Mouse (Mus musculus) embryonic facial prominence, embryonic 11.5 days (tissue): ENCODE results near the gene Gm20219. TPM values are rescaled to one million over a fixed set of nuclear protein-coding genes. Genes with fewer than 3 reads are reported as not detected.

Source experiments
- ATAC-seq: fragments of 200-750 bp; cut with Nextera tagmentation; replicated peaks from 2 replicates; pipeline ENCODE4 v1.8.0; 2017; ENCODE audit warnings: low read depth; ENCODE audit not compliant: insufficient number of reproducible peaks, low FRiP score, low TSS enrichment
- DNase-seq: peaks from one replicate; pipeline ENCODE4 v3.0.0-alpha.2; 2015; ENCODE audit warnings: low spot score
- H3K27ac ChIP-seq: fragments of 300-500 bp; sonication (generic); replicated peaks from 2 replicates; pipeline ENCODE4 v1.5.1; 2014; ENCODE audit warnings: mild to moderate bottlenecking, low read depth, low read length, control low read depth
- H3K27me3 ChIP-seq: fragments of 300-500 bp; sonication (generic); 2 replicates; pipeline ENCODE4 v1.6.1; 2014; ENCODE audit warnings: mild to moderate bottlenecking, low read length, moderate library complexity, mixed read lengths; ENCODE audit not compliant: control insufficient read depth, insufficient read depth
- H3K36me3 ChIP-seq: fragments of 300-500 bp; sonication (generic); replicated peaks from 2 replicates; pipeline ENCODE4 v1.6.1; 2014; ENCODE audit warnings: low read depth, mild to moderate bottlenecking, low read length, moderate library complexity, mixed read lengths; ENCODE audit not compliant: control insufficient read depth, insufficient read depth
- H3K4me1 ChIP-seq: fragments of 300-500 bp; sonication (generic); 2 replicates; pipeline ENCODE4 v1.6.1; 2014; ENCODE audit warnings: low read length, mixed read lengths; ENCODE audit not compliant: control insufficient read depth, insufficient read depth
- H3K4me2 ChIP-seq: fragments of 300-500 bp; sonication (generic); 2 replicates; pipeline ENCODE4 v1.6.1; 2014; ENCODE audit warnings: low read depth, mild to moderate bottlenecking, control low read depth, low read length, moderate library complexity
- H3K4me3 ChIP-seq: fragments of 300-500 bp; sonication (generic); 2 replicates; pipeline ENCODE4 v1.5.1; 2014; ENCODE audit warnings: low read depth, low read length, control low read depth
- H3K9ac ChIP-seq: fragments of 300-500 bp; sonication (generic); replicated peaks from 2 replicates; pipeline ENCODE4 v1.6.1; 2014; ENCODE audit warnings: mild to moderate bottlenecking, control low read depth, low read length
- H3K9me3 ChIP-seq: fragments of 300-500 bp; sonication (generic); replicated peaks from 2 replicates; pipeline ENCODE4 v1.6.1; 2016; ENCODE audit warnings: mild to moderate bottlenecking, low read length, inconsistent platforms, mixed read lengths; ENCODE audit not compliant: control insufficient read depth
- WGBS: fragments of 180-500 bp; shearing (Covaris S2); extraction: QIAGEN DNeasy Blood & Tissue Kit; methylation state at CpG from one replicate; pipeline ENCODE4 v1.1.7; 2014; 5-methylcytosine and 5-hydroxymethylcytosine counted together
- polyA plus RNA-seq: library from polyadenylated mRNA; unstranded; fragments of >200 nt; fragmentation: Nextera tagmentation; extraction: Ambion mirVana; gene quantifications from 2 replicates; pipeline ENCODE4 v1.2.1, GENCODE M21; 2014

The Gm20219 gene
- polyA plus RNA-seq, 1 experiment from 2014 or later: 0.70 TPM

GRCm38 (mm10) chr17:56551841-56552581, 2.2 kb downstream of the Gm20219 start:
- 68% methylated on average over 6 of the region's 6 CpGs for WGBS
- Histone ChIP-seq H3K27me3 (no peaks in the 10 kb centered on the region), H3K9ac (no peak overlapping the region), H3K4me2 (no peak overlapping the region), H3K36me3 (no peaks in the 10 kb centered on the region), H3K4me3 (no peak overlapping the region), H3K9me3 (no peaks in the 10 kb centered on the region), H3K27ac (no peak overlapping the region), H3K4me1 (no peaks in the 10 kb centered on the region)
- ATAC-seq: 0 out of 2 replicates have a peak, but pooled peaks have one; percentile 7
- no peak for DNase-seq

GRCm38 (mm10) chr17:56550784-56551475, 3.3 kb downstream of the Gm20219 start:
- DNase-seq: no peak
- 76% methylated on average over 12 of the region's 12 CpGs for WGBS
- no peak overlapping the region for H3K27ac ChIP-seq
- no peak overlapping the region for H3K4me2 ChIP-seq
- H3K27me3 ChIP-seq: no peaks in the 10 kb centered on the region
- no peaks in the 10 kb centered on the region for H3K9me3 ChIP-seq
- H3K4me1 ChIP-seq: no peaks in the 10 kb centered on the region
- ATAC-seq: no peak
- H3K36me3 ChIP-seq: no peaks in the 10 kb centered on the region
- no peak overlapping the region for H3K4me3 ChIP-seq
- no peak overlapping the region for H3K9ac ChIP-seq

- WGBS: 36% methylated on average over 4 of the region's 4 CpGs
- no peak for ATAC-seq
Observed at GRCm38 (mm10) chr17:56548605-56549105, 5.5 kb downstream of the Gm20219 start.

GRCm38 (mm10) chr17:56547846-56548604, 6.2 kb downstream of the Gm20219 start:
- WGBS: 69% methylated on average over 9 of the region's 9 CpGs
- DNase-seq (no peak), ATAC-seq (no peak)
- Histone ChIP-seq H3K4me2 (no peak overlapping the region), H3K9me3 (no peaks in the 10 kb centered on the region), H3K36me3 (no peaks in the 10 kb centered on the region), H3K4me1 (no peaks in the 10 kb centered on the region), H3K4me3 (no peak overlapping the region), H3K9ac (no peak overlapping the region), H3K27me3 (no peaks in the 10 kb centered on the region), H3K27ac (no peak overlapping the region)

More at GRCm38 (mm10) chr17:56548605-56549105, 5.5 kb downstream of the Gm20219 start:
- Histone ChIP-seq H3K9me3 (no peaks in the 10 kb centered on the region), H3K36me3 (no peaks in the 10 kb centered on the region), H3K27me3 (no peaks in the 10 kb centered on the region), H3K4me2 (no peak overlapping the region), H3K4me1 (no peaks in the 10 kb centered on the region), H3K9ac (no peak overlapping the region), H3K27ac (no peak overlapping the region), H3K4me3 (no peak overlapping the region)
- DNase-seq: no peak

GRCm38 (mm10) chr17:56547116-56547845, 6.9 kb downstream of the Gm20219 start:
- Histone ChIP-seq H3K9ac (no peak overlapping the region), H3K36me3 (no peaks in the 10 kb centered on the region), H3K4me2 (no peak overlapping the region), H3K4me1 (no peaks in the 10 kb centered on the region), H3K4me3 (no peak overlapping the region), H3K9me3 (no peaks in the 10 kb centered on the region), H3K27me3 (no peaks in the 10 kb centered on the region), H3K27ac (no peak overlapping the region)
- DNase-seq (no peak), ATAC-seq (no peak)
- WGBS: 61% methylated on average over 17 of the region's 17 CpGs

GRCm38 (mm10) chr17:56546576-56546975, 7.6 kb downstream of the Gm20219 start:
- H3K36me3 ChIP-seq: no peaks in the 10 kb centered on the region
- no peak overlapping the region for H3K27ac ChIP-seq
- H3K4me3 ChIP-seq: no peak overlapping the region
- H3K4me2 ChIP-seq: no peak overlapping the region
- no peak overlapping the region for H3K9ac ChIP-seq
- H3K27me3 ChIP-seq: no peaks in the 10 kb centered on the region
- 81% methylated on average over 5 of the region's 5 CpGs for WGBS
- H3K4me1 ChIP-seq: no peaks in the 10 kb centered on the region
- H3K9me3 ChIP-seq: no peaks in the 10 kb centered on the region
- DNase-seq (no peak), ATAC-seq (no peak)

- no peak overlapping the region for H3K9ac ChIP-seq
- no peak overlapping the region for H3K4me3 ChIP-seq
- H3K9me3 ChIP-seq: no peaks in the 10 kb centered on the region
- no peak overlapping the region for H3K4me2 ChIP-seq
- H3K27me3 ChIP-seq: no peaks in the 10 kb centered on the region
- DNase-seq: no peak
- ATAC-seq: no peak
- no peak overlapping the region for H3K27ac ChIP-seq
- H3K4me1 ChIP-seq: no peaks in the 10 kb centered on the region
- H3K36me3 ChIP-seq: no peaks in the 10 kb centered on the region
- WGBS: 76% methylated on average over 1 of the region's 1 CpGs
Observed at GRCm38 (mm10) chr17:56545945-56546344, 8.2 kb downstream of the Gm20219 start.
